Mouse (Mus musculus): Measurements from ENCODE around the gene Fam184a. TPM values are rescaled to one million over a fixed set of nuclear protein-coding genes. Genes with fewer than 3 reads are reported as not detected.
"Not testable (repeated sequence)": the region's sequence is repeated elsewhere in the genome, so short reads cannot be mapped to it uniquely, and the experiment has no call there.

Gene Fam184a
- polyA plus RNA-seq, 1 experiment from 2014 or later: 10.6 TPM

DNA sequence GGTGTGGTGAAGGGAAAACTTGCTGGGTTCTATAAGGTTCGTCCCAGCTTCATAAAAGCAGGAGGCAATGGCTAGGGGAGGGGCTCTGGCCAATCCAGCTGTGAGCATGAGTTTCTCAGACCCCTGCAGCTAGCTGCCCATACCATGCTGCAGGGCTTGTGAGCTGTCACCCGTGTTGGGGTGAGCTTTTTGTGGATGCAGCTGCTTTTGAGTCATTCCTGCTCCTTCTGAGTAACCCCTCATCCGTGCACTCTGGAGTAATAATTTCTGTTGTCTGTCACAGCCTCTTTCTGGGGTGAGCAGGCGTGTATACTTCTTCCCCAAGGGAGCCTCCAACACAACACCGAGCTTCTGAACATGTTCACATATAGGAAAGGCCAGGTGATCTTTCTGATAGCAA lies 63.0 kb downstream of the Fam184a start:
- Histone ChIP-seq H3K36me3 (no peaks in the 10 kb centered on the region), H3K9ac (replicated peaks) (no peak overlapping the region), H3K9me3 (no peaks in the 10 kb centered on the region), H3K4me2 (replicated peaks) (no peak overlapping the region), H3K27me3 (no peaks in the 10 kb centered on the region), H3K4me3 (replicated peaks) (no peak overlapping the region), H3K27ac (no peak overlapping the region), H3K4me1 (replicated peaks) (no peaks in the 10 kb centered on the region; the same call in 1 of the 2 replicates)
- ATAC-seq: no peak
- WGBS: 63% methylated on average over 5 of the region's 5 CpGs

DNA sequence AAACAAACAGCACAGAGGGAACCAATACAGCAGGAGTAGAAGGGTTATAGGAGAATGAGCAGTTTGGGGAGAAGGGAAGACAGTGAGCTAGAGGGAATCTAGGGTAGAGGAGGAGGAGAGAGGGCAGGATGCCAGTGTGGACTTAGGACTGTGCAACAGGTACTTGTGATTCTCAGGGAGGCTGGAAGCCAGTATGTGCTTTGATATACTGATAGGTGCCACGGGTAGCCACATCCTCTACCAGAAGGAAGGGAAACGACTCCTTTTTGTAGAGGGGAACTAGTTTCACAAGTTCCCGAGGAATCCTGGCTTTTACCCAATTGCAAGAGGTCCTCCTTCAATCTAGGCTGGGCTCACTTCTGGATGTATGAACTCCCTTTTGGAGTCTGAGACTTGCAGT lies 65.1 kb downstream of the Fam184a start:
- Histone ChIP-seq H3K9me3 (no peaks in the 10 kb centered on the region), H3K27ac (no peak overlapping the region), H3K36me3 (no peaks in the 10 kb centered on the region), H3K4me3 (replicated peaks) (no peak overlapping the region), H3K9ac (replicated peaks) (no peak overlapping the region), H3K27me3 (no peaks in the 10 kb centered on the region), H3K4me2 (replicated peaks) (no peak overlapping the region), H3K4me1 (replicated peaks) (no peaks in the 10 kb centered on the region; the same call in 1 of the 2 replicates)
- ATAC-seq: no peak
- WGBS: 83% methylated on average over 3 of the region's 3 CpGs

DNA sequence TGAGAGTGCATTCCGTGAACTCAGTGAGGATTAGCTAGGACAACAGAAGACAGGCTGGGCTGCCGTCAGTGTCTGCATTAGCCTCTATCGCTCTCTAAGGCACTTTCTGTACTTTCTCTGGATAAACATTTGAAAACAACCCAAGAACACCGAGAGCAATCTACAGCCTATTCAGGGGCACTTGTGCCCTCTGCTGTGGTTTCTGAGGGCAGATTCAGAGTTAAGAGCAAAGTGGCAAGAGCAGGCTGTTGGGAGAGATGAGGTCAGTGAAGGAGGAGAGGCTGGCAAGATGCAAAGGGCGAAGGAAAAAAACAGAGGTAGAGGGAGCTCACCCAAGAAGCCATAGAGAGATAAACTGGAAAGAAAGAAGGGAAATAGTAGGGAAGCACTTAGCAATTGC lies 67.7 kb downstream of the Fam184a start:
- Histone ChIP-seq H3K9ac (replicated peaks) (no peak overlapping the region), H3K4me2 (replicated peaks) (no peak overlapping the region), H3K27ac (no peak overlapping the region), H3K36me3 (no peaks in the 10 kb centered on the region), H3K4me3 (replicated peaks) (no peak overlapping the region), H3K27me3 (no peaks in the 10 kb centered on the region), H3K4me1 (replicated peaks) (no peaks in the 10 kb centered on the region; the same call in 1 of the 2 replicates), H3K9me3 (no peaks in the 10 kb centered on the region)
- ATAC-seq: no peak
- WGBS: 72% methylated on average over 5 of the region's 5 CpGs

DNA sequence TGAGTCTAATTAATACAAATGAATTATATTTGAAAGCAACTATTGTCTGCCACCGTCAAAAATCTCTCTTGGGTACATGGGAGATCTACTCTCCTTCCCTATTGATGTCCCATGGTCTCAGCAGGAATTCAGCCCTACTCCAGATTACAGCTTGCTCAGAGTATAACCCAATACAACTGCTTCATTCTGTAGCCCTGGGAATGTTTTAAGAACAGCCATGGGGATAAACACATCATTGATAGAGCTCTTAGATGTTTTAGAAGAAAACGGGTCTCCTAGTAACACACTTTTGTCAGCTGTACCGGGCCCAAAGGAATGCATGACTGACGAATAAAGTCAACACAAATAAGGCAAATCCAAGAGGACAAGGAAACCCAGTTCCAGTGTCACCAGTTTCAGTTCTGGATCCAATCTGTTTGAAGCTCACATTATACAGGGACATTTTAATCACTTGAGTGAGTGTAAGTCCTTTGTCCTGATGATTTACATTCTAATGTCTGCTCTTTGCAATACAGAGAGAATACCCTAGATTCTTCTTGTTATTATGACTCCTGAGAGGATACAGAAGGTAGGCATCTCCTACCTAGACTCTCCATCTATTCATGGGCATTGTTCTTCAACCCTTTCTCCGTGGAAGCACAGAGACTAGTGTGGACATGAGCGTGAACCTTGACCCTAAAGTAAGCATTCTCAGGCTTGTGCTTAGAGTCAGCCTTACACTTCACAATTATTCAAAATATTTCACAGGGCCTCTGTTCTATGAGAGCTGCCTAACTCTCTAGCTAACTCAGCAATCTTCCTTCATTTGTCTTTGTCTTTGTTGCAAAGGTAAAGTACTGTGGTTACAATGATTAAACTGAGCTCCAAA lies 71.0 kb downstream of the Fam184a start:
- peak; percentile 74 for ATAC-seq
- H3K36me3 ChIP-seq: 0 out of 2 replicates have a peak, but pooled peaks cover 4% of the 10 kb centered on the region
- H3K9me3 ChIP-seq: no peaks in the 10 kb centered on the region
- H3K27me3 ChIP-seq: no peaks in the 10 kb centered on the region
- no peak overlapping the region for H3K4me2 ChIP-seq (replicated peaks)
- no peak overlapping the region for H3K9ac ChIP-seq (replicated peaks)
- no peaks in the 10 kb centered on the region for H3K4me1 ChIP-seq (replicated peaks)
- no peak overlapping the region for H3K4me3 ChIP-seq (replicated peaks)
- no peak overlapping the region for H3K27ac ChIP-seq
- WGBS: 42% methylated on average over 6 of the region's 6 CpGs

DNA sequence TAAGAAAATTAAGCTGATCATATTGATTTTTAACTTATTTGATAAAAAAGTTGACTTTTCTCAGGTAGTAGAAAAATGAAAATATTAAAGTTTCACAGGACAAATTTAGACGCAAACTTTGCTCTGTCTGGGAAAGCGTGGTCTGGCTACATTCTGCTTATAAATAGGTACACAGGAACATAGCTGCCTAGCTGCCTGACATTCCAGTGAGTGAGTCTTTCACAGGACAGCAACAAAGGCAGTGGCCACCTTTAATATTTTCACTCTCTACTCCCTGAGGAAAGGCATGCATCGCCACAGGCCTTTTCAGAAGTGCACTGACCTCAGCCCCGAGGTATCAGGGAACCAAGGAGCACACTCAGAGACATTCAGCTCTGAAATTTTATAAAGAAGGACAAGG lies 89.1 kb downstream of the Fam184a start:
- no peak for ATAC-seq
- 81% methylated on average over 4 of the region's 4 CpGs for WGBS

DNA sequence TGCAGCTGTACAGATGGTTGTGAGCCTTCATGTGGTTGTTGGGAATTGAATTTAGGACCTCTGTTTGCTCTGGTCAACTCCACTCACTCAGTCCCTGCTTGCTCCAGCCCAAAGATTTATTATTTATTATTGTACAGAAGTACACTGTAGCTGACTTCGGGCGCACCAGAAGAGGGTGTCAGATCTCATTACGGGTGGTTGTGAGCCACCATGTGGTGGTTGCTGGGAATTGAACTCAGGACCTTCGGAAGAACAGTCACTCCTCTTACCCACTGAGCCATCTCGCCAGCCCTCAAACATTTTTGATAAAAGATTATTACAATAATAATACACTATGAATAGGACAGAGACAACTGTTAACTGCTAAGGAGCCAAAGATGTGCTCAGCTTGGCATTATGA lies 96.7 kb downstream of the Fam184a start:
- not testable (repeated sequence) for H3K4me2 ChIP-seq (replicated peaks); H3K4me1 ChIP-seq (replicated peaks); H3K27ac ChIP-seq; H3K36me3 ChIP-seq; ATAC-seq; H3K9me3 ChIP-seq; H3K9ac ChIP-seq (replicated peaks); H3K4me3 ChIP-seq (replicated peaks); H3K27me3 ChIP-seq
- 86% methylated on average over 5 of the region's 5 CpGs for WGBS

More for the DNA sequence above, 89.1 kb downstream of the Fam184a start:
- no peak overlapping the region for H3K27ac ChIP-seq
- H3K27me3 ChIP-seq: no peaks in the 10 kb centered on the region
- no peak overlapping the region for H3K9ac ChIP-seq (replicated peaks)
- peaks cover 3% of the 10 kb centered on the region; the same call in 1 of the 2 replicates for H3K36me3 ChIP-seq
- H3K4me3 ChIP-seq (replicated peaks): no peak overlapping the region
- no peak overlapping the region for H3K4me2 ChIP-seq (replicated peaks)
- H3K9me3 ChIP-seq: no peaks in the 10 kb centered on the region
- H3K4me1 ChIP-seq (replicated peaks): no peaks in the 10 kb centered on the region

DNA sequence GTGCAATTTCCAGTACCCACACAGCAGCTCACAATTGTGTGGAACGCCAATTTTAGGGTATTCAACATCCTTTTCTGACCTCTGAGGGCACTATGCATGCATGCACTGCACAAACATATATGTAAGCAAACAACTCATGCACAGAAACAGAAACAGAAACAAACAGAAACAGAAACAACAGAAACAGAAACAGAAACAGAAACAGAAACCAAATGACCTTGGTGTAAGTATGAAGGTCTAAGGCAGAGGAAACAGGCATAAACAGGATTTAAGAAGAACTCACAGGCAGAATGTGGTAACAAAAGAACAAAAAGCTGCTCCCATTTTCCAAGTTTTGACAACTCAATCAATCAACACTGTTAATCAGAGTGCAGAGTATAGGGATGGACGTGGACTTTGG lies 100.2 kb downstream of the Fam184a start:
- no peaks in the 10 kb centered on the region for H3K27me3 ChIP-seq
- H3K27ac ChIP-seq: no peak overlapping the region
- 86% methylated on average over 2 of the region's 2 CpGs for WGBS
- H3K4me1 ChIP-seq (replicated peaks): no peaks in the 10 kb centered on the region
- no peak overlapping the region for H3K4me2 ChIP-seq (replicated peaks)
- no peak overlapping the region for H3K4me3 ChIP-seq (replicated peaks)
- H3K9ac ChIP-seq (replicated peaks): no peak overlapping the region
- H3K9me3 ChIP-seq: no peaks in the 10 kb centered on the region
- no peak for ATAC-seq
- H3K36me3 ChIP-seq: peaks cover 9% of the 10 kb centered on the region

DNA sequence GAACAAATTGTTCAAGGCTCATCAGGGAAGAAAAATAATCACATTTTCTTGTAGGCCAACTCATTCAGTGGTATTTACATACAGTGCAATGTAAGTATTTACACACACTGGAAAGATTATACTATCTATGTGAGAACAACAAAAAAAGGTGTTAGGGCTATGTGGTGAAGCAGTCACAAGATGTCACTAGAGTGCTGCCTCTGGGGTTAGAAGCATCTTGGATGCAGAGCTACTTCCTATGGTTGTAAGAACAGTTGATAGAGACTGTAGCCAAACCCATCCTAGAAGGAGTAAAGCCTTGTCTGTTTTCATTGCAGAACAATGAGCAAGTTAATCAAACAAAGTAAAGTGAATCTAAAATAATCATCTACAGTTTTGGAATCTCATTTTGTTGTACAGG lies 109.4 kb downstream of the Fam184a start:
- no peaks in the 10 kb centered on the region for H3K36me3 ChIP-seq
- no peak overlapping the region for H3K4me2 ChIP-seq (replicated peaks)
- peak; percentile 67 for ATAC-seq

DNA sequence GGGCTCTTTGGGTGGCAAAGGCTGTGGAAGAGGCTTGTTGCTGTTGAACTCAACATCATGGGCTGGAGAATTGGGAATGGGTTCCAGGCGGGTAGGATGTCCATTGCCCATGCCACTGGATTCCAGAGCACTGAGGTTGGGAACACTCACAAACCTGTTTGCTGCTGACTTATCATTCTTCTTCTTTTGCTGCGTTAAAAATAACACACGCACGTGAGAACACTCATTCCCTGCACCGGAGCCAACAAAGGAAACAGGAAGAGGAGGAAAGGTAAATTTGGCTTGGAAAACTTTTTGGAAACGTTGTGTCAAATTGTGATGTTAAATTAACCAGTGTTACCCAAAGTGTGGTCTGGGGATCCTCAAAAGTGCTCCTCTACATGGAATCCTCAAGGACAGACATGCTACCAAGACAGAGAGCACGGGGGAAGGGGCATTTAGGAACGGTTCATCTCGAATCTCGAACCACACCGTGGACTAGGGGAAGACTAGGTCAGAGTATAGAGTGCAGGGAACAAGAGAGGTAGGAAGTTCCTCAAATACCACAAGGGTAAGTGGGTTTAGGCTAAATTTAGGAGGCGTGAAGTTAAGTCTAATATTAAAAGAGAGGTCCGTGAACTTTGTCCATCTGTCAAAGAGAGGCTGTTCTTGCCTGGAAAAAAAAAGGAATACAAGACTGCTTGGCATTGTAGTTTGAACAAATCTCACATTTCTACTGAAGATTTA lies 115.5 kb downstream of the Fam184a start:
- H3K4me3 ChIP-seq (replicated peaks): no peak overlapping the region
- H3K4me1 ChIP-seq (replicated peaks): no peaks in the 10 kb centered on the region
- no peaks in the 10 kb centered on the region for H3K9me3 ChIP-seq
- ATAC-seq: no peak
- no peaks in the 10 kb centered on the region for H3K36me3 ChIP-seq
- H3K27me3 ChIP-seq: no peaks in the 10 kb centered on the region
- no peak overlapping the region for H3K9ac ChIP-seq (replicated peaks)
- no peak overlapping the region for H3K27ac ChIP-seq
- H3K4me2 ChIP-seq (replicated peaks): no peak overlapping the region
- WGBS: 91% methylated on average over 13 of the region's 13 CpGs

More for the DNA sequence above, 109.4 kb downstream of the Fam184a start:
- no peaks in the 10 kb centered on the region for H3K9me3 ChIP-seq
- no peaks in the 10 kb centered on the region for H3K4me1 ChIP-seq (replicated peaks)
- H3K27ac ChIP-seq: no peak overlapping the region
- H3K9ac ChIP-seq (replicated peaks): no peak overlapping the region
- H3K27me3 ChIP-seq: no peaks in the 10 kb centered on the region
- no peak overlapping the region for H3K4me3 ChIP-seq (replicated peaks)

DNA sequence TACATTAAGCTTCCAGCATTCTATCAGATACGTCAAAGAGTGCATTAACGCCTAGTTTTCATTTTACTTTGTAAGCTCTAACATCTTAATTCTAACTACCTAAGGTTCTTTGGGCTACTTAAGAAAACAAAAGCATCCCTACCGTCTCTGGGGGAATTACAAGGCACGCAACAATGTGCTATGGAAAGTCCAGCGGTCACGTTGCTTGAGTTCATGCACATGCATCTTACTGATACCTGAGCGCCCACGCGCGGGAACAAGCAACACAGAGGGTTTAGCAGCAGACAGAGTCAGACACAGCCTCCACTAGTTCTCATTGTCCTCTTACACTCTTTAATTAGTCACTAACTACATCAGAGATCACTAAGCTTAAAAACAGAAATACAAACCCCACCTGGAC lies 116.8 kb downstream of the Fam184a start:
- H3K9me3 ChIP-seq: no peaks in the 10 kb centered on the region
- no peaks in the 10 kb centered on the region for H3K27me3 ChIP-seq
- 72% methylated on average over 10 of the region's 10 CpGs for WGBS
- H3K27ac ChIP-seq: no peak overlapping the region
- no peaks in the 10 kb centered on the region for H3K4me1 ChIP-seq (replicated peaks)
- H3K4me2 ChIP-seq (replicated peaks): no peak overlapping the region
- no peaks in the 10 kb centered on the region for H3K36me3 ChIP-seq
- no peak overlapping the region for H3K9ac ChIP-seq (replicated peaks)
- H3K4me3 ChIP-seq (replicated peaks): no peak overlapping the region
- ATAC-seq: no peak

DNA sequence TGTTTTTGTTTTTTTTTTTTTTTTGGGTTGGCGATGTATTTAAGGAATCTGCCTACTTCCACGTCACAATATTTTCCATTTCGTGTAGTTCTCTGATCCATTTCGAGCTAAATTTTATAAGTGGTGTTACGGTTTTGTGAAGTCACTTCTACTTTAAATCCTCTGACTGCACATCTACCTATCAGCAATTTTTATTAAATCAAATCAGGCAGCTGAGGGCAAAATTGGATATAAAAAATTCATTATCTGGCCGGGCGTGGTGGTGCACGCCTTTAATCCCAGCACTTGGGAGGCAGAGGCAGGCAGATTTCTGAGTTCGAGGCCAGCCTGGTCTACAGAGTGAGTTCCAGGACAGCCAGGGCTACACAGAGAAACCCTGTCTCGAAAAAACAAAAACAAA lies 120.6 kb downstream of the Fam184a start, which contains the start of gene Mcm9:
Mcm9 (minus strand) TSS at position 101 of the 400 bp plus-strand sequence.
- peak within 1 kb of the TSS; percentile 77 for H3K4me3 ChIP-seq (replicated peaks)
- H3K36me3 ChIP-seq, H3K27me3 ChIP-seq, ATAC-seq, H3K9me3 ChIP-seq: not testable (repeated sequence)
- peak within 1 kb of the TSS; percentile 81 for H3K27ac ChIP-seq
- H3K4me2 ChIP-seq (replicated peaks): peak within 1 kb of the TSS; percentile 56
- 60% methylated on average over 10 of the region's 10 CpGs for WGBS
- H3K4me1 ChIP-seq (replicated peaks): peaks cover 13% of the 10 kb centered on the region; the same call in 1 of the 2 replicates
- peak within 1 kb of the TSS; percentile 73 for H3K9ac ChIP-seq (replicated peaks)

DNA sequence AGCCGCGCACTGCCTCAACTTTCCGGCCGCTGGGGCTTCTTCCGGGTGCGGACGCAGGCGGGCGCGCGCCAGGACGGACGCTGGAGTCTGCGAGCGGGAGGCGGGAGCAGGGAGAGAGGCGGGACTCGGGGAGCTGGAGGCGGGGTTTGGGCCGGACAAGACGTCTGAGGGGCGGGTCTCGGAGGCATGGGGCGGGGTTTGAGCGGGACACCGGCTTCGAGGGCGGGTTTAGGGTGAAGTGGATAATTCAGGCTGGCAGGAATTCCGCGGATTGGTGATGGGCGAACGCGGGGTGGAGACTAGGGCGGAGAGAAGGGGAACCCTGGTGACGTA lies 121.0 kb downstream of the Fam184a start:
- Histone ChIP-seq H3K27ac (peak overlapping the region; percentile 81), H3K4me1 (replicated peaks) (peaks cover 13% of the 10 kb centered on the region; the same call in 1 of the 2 replicates), H3K4me2 (replicated peaks) (peak overlapping the region; percentile 56), H3K36me3 (no peaks in the 10 kb centered on the region), H3K27me3 (no peaks in the 10 kb centered on the region), H3K4me3 (replicated peaks) (peak overlapping the region; percentile 77), H3K9ac (replicated peaks) (peak overlapping the region; percentile 73), H3K9me3 (no peaks in the 10 kb centered on the region)
- ATAC-seq: peak; percentile 97
- WGBS: under 1% methylated on average over 35 of the region's 35 CpGs
